Mouse (Mus musculus) hindbrain, embryonic 13.5 days (tissue): ENCODE measurements around the gene Mtor. TPM values are rescaled to one million over a fixed set of nuclear protein-coding genes. Genes with fewer than 3 reads are reported as not detected.
A peak's percentile ranks its signal among the peaks of the same experiment; 100 is the strongest.

ENCODE experiments used
- ATAC-seq: fragments of 200-750 bp; cut with Nextera tagmentation; 2 replicates; pipeline ENCODE4 v1.8.0; 2017; ENCODE audit warnings: moderate TSS enrichment; ENCODE audit not compliant: low FRiP score
- H3K27ac ChIP-seq: fragments of 300-500 bp; sonication (generic); 2 replicates; pipeline ENCODE4 v1.5.1; 2015; ENCODE audit warnings: inconsistent platforms, mild to moderate bottlenecking, moderate library complexity
- H3K27me3 ChIP-seq: fragments of 300-500 bp; sonication (generic); 2 replicates; pipeline ENCODE4 v1.6.1; 2015; ENCODE audit warnings: mild to moderate bottlenecking, inconsistent platforms
- H3K36me3 ChIP-seq: fragments of 300-500 bp; sonication (generic); 2 replicates; pipeline ENCODE4 v1.6.1; 2015; ENCODE audit warnings: mild to moderate bottlenecking, inconsistent platforms
- H3K4me1 ChIP-seq: fragments of 300-500 bp; sonication (generic); replicated peaks from 2 replicates; pipeline ENCODE4 v1.6.1; 2015; ENCODE audit warnings: inconsistent platforms
- H3K4me2 ChIP-seq: fragments of 300-500 bp; sonication (generic); 2 replicates; pipeline ENCODE4 v1.6.1; 2015; ENCODE audit warnings: inconsistent platforms, mild to moderate bottlenecking, moderate library complexity
- H3K4me3 ChIP-seq: fragments of 300-500 bp; sonication (generic); 2 replicates; pipeline ENCODE4 v1.5.1; 2015; ENCODE audit warnings: mild to moderate bottlenecking, inconsistent platforms
- H3K9ac ChIP-seq: fragments of 300-500 bp; sonication (generic); 2 replicates; pipeline ENCODE4 v1.6.1; 2015; ENCODE audit warnings: mild to moderate bottlenecking, inconsistent platforms
- H3K9me3 ChIP-seq: fragments of 300-500 bp; sonication (generic); 2 replicates; pipeline ENCODE4 v1.6.1; 2016; ENCODE audit warnings: inconsistent platforms
- WGBS: fragments of 180-500 bp; shearing (Covaris S2); methylation state at CpG from one replicate; pipeline ENCODE4 v1.1.7; 2015; 5-methylcytosine and 5-hydroxymethylcytosine counted together
- polyA plus RNA-seq: library from polyadenylated mRNA; unstranded; fragments of >200 nt; fragmentation: Nextera tagmentation; extraction: Ambion mirVana; gene quantifications from 2 replicates; pipeline ENCODE4 v1.2.1, GENCODE M21; 2015

The Mtor gene
- polyA plus RNA-seq, 1 experiment from 2014 or later: 23.0 TPM

GRCm38 (mm10) chr4:148570138-148570537, 121.7 kb downstream of the Mtor start:
- Histone ChIP-seq H3K27ac (no peak overlapping the region), H3K4me2 (no peak overlapping the region), H3K27me3 (no peaks in the 10 kb centered on the region), H3K36me3 (peaks cover 98% of the 10 kb centered on the region), H3K4me1 (no peaks in the 10 kb centered on the region), H3K4me3 (no peak overlapping the region), H3K9me3 (no peaks in the 10 kb centered on the region), H3K9ac (no peak overlapping the region)
- ATAC-seq: no peak
- WGBS: 92% methylated on average over 10 of the region's 10 CpGs

DNA sequence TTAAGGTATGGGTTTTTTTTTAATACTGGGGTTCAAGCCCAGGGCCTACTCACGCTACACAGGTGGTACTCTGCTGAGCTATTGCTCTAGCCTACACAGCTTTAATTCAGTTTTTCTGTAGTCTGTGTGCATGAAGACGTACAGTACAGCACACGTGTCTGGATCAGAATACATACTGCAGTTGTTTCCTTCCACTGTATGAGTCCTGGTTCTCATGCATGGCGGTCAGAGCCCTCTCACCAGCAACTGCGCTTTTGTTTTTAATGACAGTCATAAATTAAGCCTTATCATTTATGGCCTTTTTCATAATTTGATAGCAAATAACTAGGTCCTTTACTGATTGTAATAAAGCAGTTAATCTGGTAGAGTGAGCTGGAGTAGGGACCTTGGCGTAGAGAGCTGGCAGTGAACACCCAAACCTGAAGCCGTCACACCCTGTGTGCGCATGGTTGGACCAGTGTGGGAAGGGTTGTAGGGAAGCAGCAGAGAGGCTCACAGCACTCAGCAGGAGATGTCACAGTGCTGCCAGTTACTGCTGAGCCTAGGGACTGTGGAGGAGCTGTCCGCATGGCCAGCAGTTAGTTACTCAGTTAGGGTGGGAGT, 122.4 kb downstream of the Mtor start:
- Histone ChIP-seq H3K36me3 (peaks cover 98% of the 10 kb centered on the region), H3K9ac (no peak overlapping the region), H3K4me1 (no peaks in the 10 kb centered on the region), H3K9me3 (no peaks in the 10 kb centered on the region), H3K4me3 (no peak overlapping the region), H3K27ac (no peak overlapping the region), H3K27me3 (no peaks in the 10 kb centered on the region), H3K4me2 (no peak overlapping the region)
- no peak for ATAC-seq
- 97% methylated on average over 9 of the region's 9 CpGs for WGBS

DNA sequence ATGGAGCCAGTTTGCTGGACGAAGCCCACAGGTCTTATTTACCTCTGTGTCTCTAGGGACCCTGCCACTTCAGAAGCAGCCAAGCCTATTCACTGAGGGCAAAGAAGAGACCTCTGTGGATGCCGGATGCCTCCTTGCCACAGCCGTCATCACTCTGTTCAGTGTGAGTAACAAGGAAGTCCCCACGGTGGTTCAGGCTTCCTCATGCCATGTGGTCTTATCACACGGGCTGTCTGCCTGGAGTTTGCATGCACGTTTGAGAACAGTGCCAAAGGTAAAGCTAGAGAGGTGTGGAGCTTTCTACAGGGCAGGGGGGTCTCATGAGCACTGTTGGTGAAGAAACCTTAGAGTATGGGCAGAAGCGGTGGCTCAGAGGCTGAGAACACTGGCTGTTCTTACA, 124.8 kb downstream of the Mtor start:
- 96% methylated on average over 7 of the region's 7 CpGs for WGBS
- H3K9me3 ChIP-seq: no peaks in the 10 kb centered on the region
- no peak overlapping the region for H3K27ac ChIP-seq
- H3K4me3 ChIP-seq: no peak overlapping the region
- H3K4me1 ChIP-seq: no peaks in the 10 kb centered on the region
- peaks cover 97% of the 10 kb centered on the region for H3K36me3 ChIP-seq
- H3K9ac ChIP-seq: no peak overlapping the region
- ATAC-seq: no peak
- no peak overlapping the region for H3K4me2 ChIP-seq
- H3K27me3 ChIP-seq: no peaks in the 10 kb centered on the region

DNA sequence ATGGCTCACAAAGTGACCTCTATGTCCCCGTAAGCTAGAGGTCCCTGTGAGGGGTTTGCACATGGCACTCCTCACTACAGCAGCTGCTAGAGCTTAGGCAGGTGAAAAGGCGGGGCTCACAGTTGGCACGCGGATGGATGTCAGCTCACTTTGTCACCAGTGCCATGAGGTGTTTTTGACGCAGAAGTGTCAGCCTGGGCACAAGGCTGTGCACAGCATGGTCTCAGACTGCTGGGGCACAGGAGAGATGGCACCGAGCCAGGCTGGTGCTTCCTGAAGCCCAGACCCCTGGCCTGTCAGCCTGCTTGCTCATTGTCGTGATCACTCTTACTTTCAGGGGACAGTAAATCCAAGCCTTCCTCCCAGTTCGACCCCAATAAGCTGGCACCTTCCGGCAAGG, 132.4 kb downstream of the Mtor start:
- Histone ChIP-seq H3K9ac (no peak overlapping the region), H3K4me1 (no peaks in the 10 kb centered on the region), H3K4me3 (no peak overlapping the region), H3K27ac (no peak overlapping the region), H3K9me3 (no peaks in the 10 kb centered on the region), H3K27me3 (no peaks in the 10 kb centered on the region), H3K4me2 (no peak overlapping the region), H3K36me3 (peaks cover 76% of the 10 kb centered on the region)
- no peak for ATAC-seq
- 95% methylated on average over 9 of the region's 9 CpGs for WGBS

GRCm38 (mm10) chr4:148581422-148581821, 133.0 kb downstream of the Mtor start:
- Histone ChIP-seq H3K4me2 (no peak overlapping the region), H3K4me3 (no peak overlapping the region), H3K9ac (no peak overlapping the region), H3K27me3 (no peaks in the 10 kb centered on the region), H3K36me3 (peaks cover 70% of the 10 kb centered on the region), H3K4me1 (no peaks in the 10 kb centered on the region), H3K27ac (no peak overlapping the region), H3K9me3 (no peaks in the 10 kb centered on the region)
- ATAC-seq: no peak
- 94% methylated on average over 5 of the region's 5 CpGs for WGBS

DNA sequence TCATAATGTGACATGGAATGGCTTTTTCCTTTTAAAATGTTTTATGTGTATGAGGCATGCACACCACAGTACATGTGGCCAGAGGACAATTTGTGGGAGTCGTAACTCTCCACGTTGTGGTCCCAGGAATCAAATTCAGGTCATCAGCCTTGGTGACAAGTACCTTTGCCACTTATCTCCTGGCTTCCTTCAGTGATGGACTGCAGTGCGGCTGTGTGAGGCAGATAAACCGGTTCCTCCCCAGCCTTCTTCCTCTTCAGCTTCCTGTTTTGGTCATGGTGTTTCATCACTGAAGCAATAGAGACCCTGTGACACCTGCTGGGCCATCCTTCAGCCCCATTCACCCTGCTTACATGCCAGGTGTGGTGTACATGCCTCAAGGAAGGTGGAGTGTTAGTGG, 134.8 kb downstream of the Mtor start:
- H3K9ac ChIP-seq: no peak overlapping the region
- H3K27ac ChIP-seq: no peak overlapping the region
- H3K27me3 ChIP-seq: no peaks in the 10 kb centered on the region
- H3K4me3 ChIP-seq: no peak overlapping the region
- no peaks in the 10 kb centered on the region for H3K9me3 ChIP-seq
- H3K4me1 ChIP-seq: no peaks in the 10 kb centered on the region
- peaks cover 52% of the 10 kb centered on the region for H3K36me3 ChIP-seq
- ATAC-seq: no peak
- H3K4me2 ChIP-seq: no peak overlapping the region
- 88% methylated on average over 4 of the region's 4 CpGs for WGBS

DNA sequence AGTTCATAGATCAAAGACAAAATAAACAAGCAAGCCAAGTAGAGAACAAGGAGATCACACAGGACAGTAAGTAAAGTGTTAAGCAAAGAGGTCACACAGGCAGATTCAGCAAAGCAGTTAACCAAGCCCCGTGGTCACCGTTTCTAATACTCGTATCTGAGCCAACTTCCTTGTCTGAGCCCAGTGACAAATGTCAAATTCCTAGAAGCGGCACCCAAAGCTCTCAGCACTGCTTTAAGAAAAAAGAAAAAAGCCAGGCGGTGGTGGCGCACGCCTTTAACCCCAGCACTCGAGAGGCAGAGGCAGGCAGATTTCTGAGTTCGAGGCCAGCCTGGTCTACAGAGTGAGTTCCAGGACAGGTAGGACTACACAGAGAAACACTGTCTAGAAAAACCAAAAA, 138.2 kb downstream of the Mtor start:
- Histone ChIP-seq H3K4me1 (peaks cover 5% of the 10 kb centered on the region; the same call in 1 of the 2 replicates), H3K27ac (no peak overlapping the region), H3K27me3 (no peaks in the 10 kb centered on the region), H3K9me3 (no peaks in the 10 kb centered on the region), H3K4me3 (no peak overlapping the region), H3K9ac (no peak overlapping the region), H3K36me3 (peaks cover 19% of the 10 kb centered on the region), H3K4me2 (no peak overlapping the region)
- WGBS: 85% methylated on average over 9 of the region's 9 CpGs
- no peak for ATAC-seq

- Histone ChIP-seq H3K36me3 (peaks cover 7% of the 10 kb centered on the region), H3K27ac (no peak overlapping the region), H3K4me2 (no peak overlapping the region), H3K9ac (no peak overlapping the region), H3K9me3 (no peaks in the 10 kb centered on the region), H3K4me3 (no peak overlapping the region), H3K27me3 (no peaks in the 10 kb centered on the region), H3K4me1 (peaks cover 18% of the 10 kb centered on the region)
- no peak for ATAC-seq
- WGBS: 75% methylated on average over 9 of the region's 9 CpGs
Measured at GRCm38 (mm10) chr4:148588793-148589192, 140.4 kb downstream of the Mtor start.

DNA sequence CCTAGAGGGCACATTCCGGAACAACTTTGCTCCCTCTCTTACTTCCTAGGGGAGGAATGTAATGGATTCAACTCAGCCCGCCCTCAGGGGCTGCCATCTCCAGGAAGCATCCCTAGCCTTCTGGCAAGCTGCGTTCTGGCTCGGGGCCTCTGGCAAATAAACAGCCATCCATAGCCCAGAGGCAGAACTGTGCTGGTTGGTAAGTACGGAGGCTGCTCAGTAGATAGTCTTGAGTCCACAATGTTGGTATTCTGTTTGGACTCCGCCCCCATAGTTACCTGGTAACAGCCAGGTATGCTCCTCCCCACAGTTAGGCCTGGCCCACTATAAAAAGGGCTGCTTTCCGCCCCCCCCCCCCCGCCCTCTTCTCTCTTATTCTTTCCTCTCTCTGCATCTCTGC, 141.2 kb downstream of the Mtor start:
- Histone ChIP-seq H3K4me2 (no peak overlapping the region), H3K4me3 (no peak overlapping the region), H3K9ac (no peak overlapping the region), H3K27ac (no peak overlapping the region), H3K9me3 (no peaks in the 10 kb centered on the region), H3K4me1 (peaks cover 18% of the 10 kb centered on the region), H3K27me3 (no peaks in the 10 kb centered on the region), H3K36me3 (peaks cover 15% of the 10 kb centered on the region)
- WGBS: 66% methylated on average over 6 of the region's 8 CpGs
- no peak for ATAC-seq

GRCm38 (mm10) chr4:148590421-148591170, 142.2 kb downstream of the Mtor start:
- Histone ChIP-seq H3K27me3 (no peaks in the 10 kb centered on the region), H3K4me3 (peak overlapping the region; percentile 97), H3K27ac (peak overlapping the region; percentile 78), H3K4me1 (peaks cover 18% of the 10 kb centered on the region), H3K9me3 (no peaks in the 10 kb centered on the region), H3K9ac (peak overlapping the region; percentile 89), H3K4me2 (peak overlapping the region; percentile 94), H3K36me3 (peaks cover 25% of the 10 kb centered on the region)
- no peak for ATAC-seq
- 6% methylated on average over 18 of the region's 18 CpGs for WGBS

GRCm38 (mm10) chr4:148591171-148591630, 142.8 kb downstream of the Mtor start, which contains the start of gene Srm:
TSS of gene Srm (plus strand) at chr4:148591503.
- peak within 1 kb of the TSS; percentile 94 for H3K4me2 ChIP-seq
- peak; percentile 99 for ATAC-seq
- peak within 1 kb of the TSS; percentile 78 for H3K27ac ChIP-seq
- peaks cover 18% of the 10 kb centered on the region for H3K4me1 ChIP-seq
- H3K27me3 ChIP-seq: no peaks in the 10 kb centered on the region
- WGBS: under 1% methylated on average over 50 of the region's 50 CpGs
- no peaks in the 10 kb centered on the region for H3K9me3 ChIP-seq
- peak within 1 kb of the TSS; percentile 89 for H3K9ac ChIP-seq
- peaks cover 32% of the 10 kb centered on the region for H3K36me3 ChIP-seq
- peak within 1 kb of the TSS; percentile 97 for H3K4me3 ChIP-seq

GRCm38 (mm10) chr4:148591637-148592380, 143.4 kb downstream of the Mtor start:
- peak overlapping the region; percentile 89 for H3K9ac ChIP-seq
- peak overlapping the region; percentile 97 for H3K4me3 ChIP-seq
- H3K36me3 ChIP-seq: peaks cover 38% of the 10 kb centered on the region
- peak overlapping the region; percentile 94 for H3K4me2 ChIP-seq
- H3K9me3 ChIP-seq: no peaks in the 10 kb centered on the region
- H3K27ac ChIP-seq: peak overlapping the region; percentile 55; the same call in 1 of the 2 replicates
- WGBS: under 1% methylated on average over 53 of the region's 53 CpGs
- ATAC-seq: peak; percentile 75
- no peaks in the 10 kb centered on the region for H3K27me3 ChIP-seq
- H3K4me1 ChIP-seq: peaks cover 18% of the 10 kb centered on the region
